Mouse (Mus musculus) lung, adult 2 months (tissue): Measurements from ENCODE around the gene Pias4. TPM values are rescaled to one million over a fixed set of nuclear protein-coding genes. Genes with fewer than 3 reads are reported as not detected.
"Not testable (repeated sequence)": the region's sequence is repeated elsewhere in the genome, so short reads cannot be mapped to it uniquely, and the experiment has no call there.

ENCODE experiments used
- DNase-seq: peaks from one replicate; pipeline ENCODE4 v3.0.0; 2022
- H3K4me1 ChIP-seq: fragments of 200-500 bp; 2 replicates; pipeline ENCODE4 v1.6.1; 2011; ENCODE audit warnings: low read length; ENCODE audit not compliant: control insufficient read depth, insufficient read depth
- H3K4me3 ChIP-seq: fragments of 200-500 bp; replicated peaks from 2 replicates; pipeline ENCODE3; 2011; ENCODE audit warnings: low read depth, mild to moderate bottlenecking, control low read depth, low read length; ENCODE audit errors: extremely low read depth
- CTCF ChIP-seq: fragments of 200-500 bp; IDR thresholded peaks from 2 replicates; pipeline ENCODE4 v1.5.1; 2011; ENCODE audit warnings: mild to moderate bottlenecking, low read length, control low read depth; ENCODE audit not compliant: insufficient read depth
- POLR2A ChIP-seq: fragments of 200-500 bp; IDR thresholded peaks from 2 replicates; pipeline ENCODE4 v1.6.1; 2011; ENCODE audit warnings: low read depth, mild to moderate bottlenecking, control low read depth, low read length, borderline replicate concordance; ENCODE audit errors: extremely low read depth
- WGBS: fragments of 180-500 bp; shearing (Covaris S2); methylation state at CpG from one replicate; pipeline ENCODE4 v1.1.7; 2018; 5-methylcytosine and 5-hydroxymethylcytosine counted together
- polyA plus RNA-seq: library from polyadenylated mRNA; depleted of rRNA; stranded (reverse); fragments of >200 nt; gene quantifications from 2 replicates; pipeline ENCODE4 v1.2.3, GENCODE M21; 2012

The Pias4 gene
- polyA plus RNA-seq, 1 experiment: 40.0 TPM

DNA sequence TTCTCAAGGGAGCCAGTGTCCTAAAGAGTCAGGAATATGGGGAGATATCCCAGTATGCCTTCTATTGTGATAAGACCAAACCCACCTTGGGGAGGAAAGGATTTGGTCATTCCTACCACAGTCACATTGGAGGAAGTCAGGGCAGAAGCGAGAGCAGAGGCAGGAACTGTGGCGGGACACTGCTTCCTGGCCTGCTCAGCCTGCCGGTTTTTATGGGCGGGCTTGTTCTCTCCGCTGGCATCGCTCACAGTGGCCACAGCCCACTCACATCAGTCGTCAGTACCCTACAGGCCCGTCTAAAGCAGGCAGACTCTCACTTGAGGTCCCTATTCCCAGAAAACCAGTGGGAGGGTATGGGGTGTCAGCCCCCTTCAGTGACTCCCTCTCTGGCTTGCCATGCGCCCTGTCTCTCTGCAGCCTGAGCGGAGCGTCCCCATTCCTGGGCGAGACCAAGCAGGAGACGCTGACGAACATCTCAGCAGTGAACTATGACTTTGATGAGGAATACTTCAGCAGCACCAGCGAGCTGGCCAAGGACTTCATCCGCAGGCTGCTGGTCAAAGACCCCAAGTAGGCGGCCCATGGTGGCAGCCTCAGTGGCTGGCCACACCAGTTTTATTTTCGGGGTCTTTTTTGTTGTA, 23.7 kb upstream of the Pias4 start:
- Histone ChIP-seq H3K4me3 (no peak overlapping the region), H3K4me1 (0 out of 2 replicates have a peak, but pooled peaks cover 8% of the 10 kb centered on the region)
- no peak for TF ChIP-seq CTCF
- TF ChIP-seq POLR2A: no peak
- 63% methylated on average over 18 of the region's 18 CpGs for WGBS
- peak; percentile 13 for DNase-seq

DNA sequence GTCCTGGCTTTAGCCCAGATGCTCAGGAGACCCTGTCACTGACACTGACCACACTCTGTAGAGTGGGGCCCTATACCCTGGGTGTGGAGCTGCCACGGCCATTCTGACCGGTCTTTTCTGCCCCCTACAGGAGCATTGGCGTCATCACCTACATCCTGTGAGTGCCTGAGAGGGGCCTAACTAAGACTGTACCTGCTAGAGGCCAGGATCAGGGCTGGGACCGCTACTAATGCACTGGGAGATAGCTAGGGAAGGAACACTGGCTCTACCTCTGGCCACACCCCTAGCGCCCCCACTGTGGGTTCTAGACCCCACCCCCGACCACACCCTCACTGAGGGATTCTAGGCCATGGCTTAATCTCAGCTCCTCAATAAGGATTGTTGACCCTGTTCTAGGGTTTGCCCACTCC, 23.2 kb upstream of the Pias4 start:
- TF ChIP-seq POLR2A: no peak
- peak; percentile 36; the same call in 1 of the 2 replicates for TF ChIP-seq CTCF
- H3K4me3 ChIP-seq: no peak overlapping the region
- no peak for DNase-seq
- 0 out of 2 replicates have a peak, but pooled peaks cover 8% of the 10 kb centered on the region for H3K4me1 ChIP-seq
- 49% methylated on average over 6 of the region's 6 CpGs for WGBS

DNA sequence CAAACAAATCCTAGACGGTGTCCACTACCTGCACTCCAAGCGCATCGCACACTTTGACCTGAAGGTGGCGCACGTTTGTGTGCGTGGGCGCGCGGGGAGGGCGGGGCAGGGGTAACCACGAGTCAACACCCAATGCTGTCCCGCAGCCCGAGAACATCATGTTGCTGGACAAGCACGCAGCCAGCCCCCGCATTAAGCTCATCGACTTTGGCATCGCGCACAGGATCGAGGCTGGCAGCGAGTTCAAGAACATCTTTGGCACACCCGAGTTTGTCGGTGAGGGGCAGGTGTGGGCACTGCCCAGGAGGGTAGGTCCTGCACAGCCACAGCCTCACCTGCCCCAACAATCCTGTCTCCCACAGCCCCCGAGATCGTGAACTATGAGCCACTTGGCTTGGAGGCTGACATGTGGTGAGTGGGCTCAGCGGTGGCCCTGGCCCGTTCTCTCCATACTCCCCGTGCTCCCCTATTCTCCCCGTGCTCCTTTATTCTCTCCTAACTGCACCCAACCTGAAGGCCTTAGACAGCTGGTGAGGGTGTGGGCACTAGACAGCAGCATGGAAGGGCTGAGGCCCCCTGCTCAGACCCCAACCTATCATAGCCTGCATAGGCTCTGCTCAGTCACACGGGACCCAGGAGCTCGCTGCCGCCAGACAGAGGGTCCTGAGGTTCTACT, 22.7 kb upstream of the Pias4 start:
- no peak for TF ChIP-seq POLR2A
- peak; percentile 34; the same call in 1 of the 2 replicates for TF ChIP-seq CTCF
- Histone ChIP-seq H3K4me3 (no peak overlapping the region), H3K4me1 (0 out of 2 replicates have a peak, but pooled peaks cover 8% of the 10 kb centered on the region)
- DNase-seq: no peak
- WGBS: 69% methylated on average over 31 of the region's 31 CpGs

DNA sequence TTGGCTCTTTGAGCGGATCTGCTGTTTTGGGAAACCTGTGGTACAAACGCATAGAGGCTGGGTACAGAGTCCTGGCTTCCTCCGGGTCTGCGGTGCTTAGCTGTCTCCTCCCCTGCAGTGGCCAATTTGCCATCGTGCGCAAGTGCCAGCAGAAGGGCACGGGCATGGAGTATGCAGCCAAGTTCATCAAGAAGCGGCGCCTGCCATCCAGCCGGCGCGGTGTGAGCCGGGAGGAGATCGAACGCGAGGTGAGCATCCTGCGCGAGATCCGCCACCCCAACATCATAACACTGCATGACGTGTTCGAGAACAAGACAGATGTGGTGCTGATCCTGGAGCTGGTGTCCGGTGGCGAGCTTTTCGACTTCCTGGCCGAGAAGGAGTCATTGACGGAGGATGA, 22.1 kb upstream of the Pias4 start:
- TF ChIP-seq CTCF: no peak
- TF ChIP-seq POLR2A: no peak
- WGBS: 82% methylated on average over 26 of the region's 26 CpGs
- Histone ChIP-seq H3K4me1 (peaks cover 12% of the 10 kb centered on the region), H3K4me3 (no peak overlapping the region)
- no peak for DNase-seq

DNA sequence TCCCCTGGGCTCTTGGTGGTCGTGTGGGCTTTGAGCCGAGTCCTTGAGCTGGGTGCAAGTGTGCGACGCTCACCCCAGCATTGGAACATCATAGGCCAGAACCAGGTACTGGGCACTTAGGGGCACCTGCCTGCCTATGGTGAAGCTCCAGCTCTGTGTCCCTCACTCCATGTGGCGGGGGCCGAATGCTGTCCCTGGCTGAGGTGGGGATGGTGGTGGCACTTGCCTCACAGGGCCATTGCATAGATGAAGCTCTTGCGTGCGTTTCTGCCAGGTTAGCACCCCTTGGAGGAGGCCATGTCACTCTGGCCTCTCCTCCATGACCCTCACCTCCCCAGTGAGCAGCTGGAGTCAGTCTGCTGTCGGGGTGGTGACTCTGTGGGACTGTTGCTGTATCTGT, 19.4 kb upstream of the Pias4 start:
- Histone ChIP-seq H3K4me3 (no peak overlapping the region), H3K4me1 (peaks cover 11% of the 10 kb centered on the region)
- TF ChIP-seq POLR2A (no peak), CTCF (no peak)
- 94% methylated on average over 9 of the region's 9 CpGs for WGBS
- DNase-seq: no peak

DNA sequence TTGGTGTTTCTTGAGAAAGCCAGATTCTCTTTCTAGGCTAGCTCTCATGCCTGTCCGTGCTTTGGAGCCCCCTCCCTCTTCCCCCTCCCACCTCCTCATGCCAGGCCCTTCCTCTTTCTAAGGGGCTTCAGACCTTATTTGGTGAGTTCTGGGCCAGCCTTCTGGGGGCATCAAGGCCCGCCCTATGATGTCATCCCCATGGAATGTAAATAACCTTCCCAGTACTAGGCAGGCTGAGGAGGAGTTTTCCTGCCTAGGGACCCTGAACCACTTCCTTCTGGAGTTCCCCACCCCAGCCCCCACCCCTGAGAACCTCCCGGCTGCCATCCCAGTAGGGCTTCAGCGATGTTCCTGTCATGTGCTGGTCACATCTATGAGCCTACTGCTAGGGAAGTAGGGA, 17.0 kb upstream of the Pias4 start:
- DNase-seq: no peak
- Histone ChIP-seq H3K4me1 (peaks cover 9% of the 10 kb centered on the region), H3K4me3 (no peak overlapping the region)
- TF ChIP-seq CTCF: no peak
- 0 out of 2 replicates have a peak, but pooled peaks have one; percentile 4 for TF ChIP-seq POLR2A
- WGBS: 14% methylated on average over 4 of the region's 4 CpGs

DNA sequence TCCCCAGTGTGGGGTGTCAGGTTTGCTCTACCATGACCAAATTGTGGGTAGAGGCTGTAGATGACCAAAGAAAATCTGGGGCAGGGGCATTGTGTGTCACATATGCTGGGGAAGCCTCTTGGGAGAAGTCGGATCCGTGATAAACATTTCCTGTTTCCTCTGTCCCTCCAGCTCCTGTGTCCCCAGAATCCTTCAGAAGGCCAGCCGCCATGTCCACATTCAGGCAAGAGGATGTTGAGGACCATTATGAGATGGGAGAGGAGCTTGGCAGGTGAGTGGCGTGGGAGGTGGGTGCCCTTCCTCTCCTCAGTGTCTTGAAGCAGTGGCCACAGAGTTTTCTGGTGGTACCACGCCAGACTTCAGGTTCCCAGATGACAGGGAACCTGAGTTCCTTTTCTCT, 16.1 kb upstream of the Pias4 start, which contains the start of gene 4930442H23Rik:
Gene 4930442H23Rik (minus strand): TSS at position 45 of the 400 bp plus-strand sequence.
- no peak for DNase-seq
- H3K4me1 ChIP-seq: peaks cover 9% of the 10 kb centered on the region
- 53% methylated on average over 5 of the region's 5 CpGs for WGBS
- H3K4me3 ChIP-seq: peak within 1 kb of the TSS; percentile 83
- no peak for TF ChIP-seq POLR2A
- no peak for TF ChIP-seq CTCF

DNA sequence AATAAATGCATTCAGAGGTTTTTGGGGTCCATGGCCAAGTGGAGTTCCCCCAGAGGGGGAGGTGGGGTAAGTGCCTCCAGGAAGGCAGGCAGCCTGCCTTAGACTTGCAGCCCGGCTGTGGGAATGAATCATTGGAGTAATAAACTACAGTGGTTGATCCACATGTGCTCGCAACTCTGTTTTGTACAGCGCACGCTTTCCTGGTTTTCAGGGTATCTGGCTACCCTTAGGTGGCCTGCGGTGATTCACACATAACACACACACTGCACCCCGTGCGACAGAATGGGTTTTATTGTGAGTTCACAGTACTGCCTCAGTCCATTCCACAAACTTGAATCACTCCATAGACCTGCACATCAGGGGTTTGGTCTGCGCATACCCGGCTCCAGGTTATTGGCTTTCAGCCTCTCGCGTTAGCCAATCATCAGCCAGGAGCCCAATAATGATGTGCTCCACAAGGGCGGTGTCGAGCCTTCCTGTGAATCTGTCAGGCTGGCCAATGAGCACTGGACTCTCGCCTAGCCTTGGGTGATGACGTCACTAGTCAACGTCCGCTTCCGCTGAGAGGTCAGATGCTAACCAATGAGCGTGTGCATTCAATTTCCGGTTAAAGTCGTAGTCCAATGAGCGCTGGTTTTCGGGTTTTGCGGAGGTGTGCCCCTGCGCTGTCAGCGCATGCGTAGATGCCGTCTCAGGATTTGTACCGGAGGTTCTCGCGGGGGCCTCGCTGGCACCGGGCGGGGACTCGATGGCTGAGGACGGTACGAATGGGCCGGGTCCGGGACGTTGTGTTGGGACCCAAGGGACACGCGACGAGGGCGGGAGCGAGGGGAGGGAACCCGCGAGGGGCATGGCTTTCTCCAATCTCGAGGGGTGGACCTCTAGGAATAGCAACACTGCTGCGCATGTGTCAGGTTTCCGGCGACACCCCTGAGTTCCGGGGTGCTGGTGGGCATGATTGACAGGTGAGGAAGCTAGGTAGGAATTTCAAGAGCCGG, 14.9 kb upstream of the Pias4 start, which contains the start of gene Dapk3:
Gene Dapk3 (plus strand): TSS at position 670 of the 998 bp plus-strand sequence.
- TF ChIP-seq POLR2A (peak; percentile 70; the same call in 1 of the 2 replicates), CTCF (no peak)
- 7% methylated on average over 53 of the region's 53 CpGs for WGBS
- H3K4me1 ChIP-seq: peaks cover 15% of the 10 kb centered on the region
- peak within 1 kb of the TSS; percentile 83 for H3K4me3 ChIP-seq
- DNase-seq: peak; percentile 93

DNA sequence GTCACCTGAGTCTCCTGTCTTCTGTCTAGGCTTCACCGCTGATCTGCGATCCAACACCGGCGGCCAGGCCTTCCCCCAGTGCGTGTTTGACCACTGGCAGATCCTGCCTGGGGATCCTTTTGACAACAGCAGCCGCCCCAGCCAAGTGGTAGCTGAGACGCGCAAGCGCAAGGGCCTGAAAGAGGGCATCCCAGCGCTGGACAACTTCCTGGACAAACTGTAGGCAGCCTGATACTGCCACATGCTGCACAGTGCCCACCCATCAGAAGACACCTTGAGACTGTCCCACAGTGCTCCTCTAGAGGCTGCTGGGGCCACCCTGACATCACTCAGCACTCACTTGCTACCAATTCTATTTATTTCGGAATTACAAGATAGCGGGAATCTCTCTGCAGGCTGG, 14.1 kb upstream of the Pias4 start:
- not testable (repeated sequence) for DNase-seq, H3K4me3 ChIP-seq
- peaks cover 17% of the 10 kb centered on the region for H3K4me1 ChIP-seq
- 79% methylated on average over 12 of the region's 12 CpGs for WGBS
